Mouse (Mus musculus): ENCODE data around the gene Nr1h3. TPM values are rescaled to one million over a fixed set of nuclear protein-coding genes. Genes with fewer than 3 reads are reported as not detected.
A peak's percentile ranks its signal among the peaks of the same experiment; 100 is the strongest.

Nr1h3 gene
- polyA plus RNA-seq, 1 experiment = 126 TPM

DNA sequence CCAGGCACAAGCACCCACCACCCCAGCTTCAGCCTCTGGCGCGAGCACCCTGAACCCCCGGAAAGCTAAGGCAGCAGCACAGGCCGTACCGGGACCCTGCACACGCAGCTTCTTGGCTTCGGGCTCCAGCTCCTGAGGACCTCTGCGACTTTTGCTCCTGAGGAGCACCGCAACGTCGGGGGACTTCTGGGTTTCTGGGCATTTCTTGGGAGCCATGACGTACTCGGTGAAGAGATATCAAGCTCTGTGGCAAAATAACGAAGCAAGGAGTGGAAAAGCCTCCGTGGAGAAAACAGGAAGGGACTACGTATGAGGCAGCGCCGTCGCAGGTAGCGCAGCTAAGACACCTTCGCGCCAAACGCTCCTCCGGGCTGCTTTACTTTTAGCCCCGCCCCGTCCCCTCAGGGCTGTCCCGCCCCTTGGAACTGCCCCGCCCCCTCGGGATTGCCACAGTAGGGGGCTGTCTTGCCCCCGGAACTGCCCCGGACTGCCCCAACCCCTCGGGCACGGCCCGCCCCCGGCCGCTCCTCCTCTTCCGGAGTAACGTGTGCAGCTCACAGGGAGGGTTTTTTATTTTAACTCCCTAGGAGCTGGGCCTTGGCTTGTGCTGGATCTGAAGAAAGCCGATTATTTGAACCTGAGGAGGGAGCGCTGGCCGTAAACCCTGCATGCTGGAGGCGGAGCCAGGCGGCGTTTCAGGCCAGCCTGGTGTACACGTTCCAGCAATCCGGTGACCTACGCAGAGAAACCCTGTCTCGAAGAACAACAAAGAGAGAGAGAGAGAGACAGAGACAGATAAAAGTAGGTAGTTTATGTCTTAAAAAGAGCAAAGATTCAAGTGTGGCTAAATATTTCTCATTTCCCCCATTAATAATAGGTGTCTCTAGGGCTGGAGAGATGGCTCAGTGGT is 34.2 kb upstream of the Nr1h3 start, which contains the start of gene Ddb2:
Gene Ddb2 (minus strand): TSS at position 382 of the 910 bp plus-strand sequence.
- WGBS = 1% methylated on average over 48 of the region's 48 CpGs
- peak; percentile 64; the same call in 1 of the 2 replicates for TF ChIP-seq POLR2A (IDR thresholded peaks at IDR 0.05; ENCODE audit: low read depth, low read length)
- 0 out of 2 replicates have a peak, but pooled peaks have one; percentile 26 for TF ChIP-seq CTCF (IDR thresholded peaks at IDR 0.05; ENCODE audit: extremely low read depth, insufficient read length, insufficient replicate concordance, low read depth, low read length)
- H3K4me3 ChIP-seq (ENCODE audit: low read depth, low read length) = peak within 1 kb of the TSS; percentile 67
- H3K36me3 ChIP-seq (ENCODE audit: control insufficient read depth, insufficient read depth, low read length) = no peaks in the 10 kb centered on the region
- H3K4me1 ChIP-seq (ENCODE audit: control insufficient read depth, insufficient read depth, insufficient read length, low read length) = no peaks in the 10 kb centered on the region
- no peaks in the 10 kb centered on the region for H3K27me3 ChIP-seq (ENCODE audit: control insufficient read depth, insufficient read depth, low read length)
- peak within 1 kb of the TSS; percentile 69 for H3K27ac ChIP-seq (ENCODE audit: insufficient read depth, low read depth, low read length)

DNA sequence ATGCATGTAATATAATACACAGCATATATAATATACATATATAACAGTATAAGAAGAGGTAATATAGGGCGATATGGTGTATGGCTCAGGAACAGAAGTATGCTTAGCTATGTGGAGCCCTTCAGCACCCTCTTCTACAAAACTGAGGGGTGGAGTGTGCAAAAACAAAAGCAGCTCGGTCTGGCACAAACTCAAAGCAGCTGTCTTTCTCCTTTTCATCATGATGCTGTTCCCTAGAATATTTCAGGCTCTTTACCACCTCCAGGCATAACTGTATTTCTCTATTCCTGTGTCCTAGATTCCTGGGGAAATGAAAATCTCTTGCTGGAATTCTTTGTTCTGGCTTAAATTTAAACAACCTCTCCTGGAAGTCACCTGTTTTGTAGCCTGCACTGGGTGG is 27.1 kb upstream of the Nr1h3 start:
- TF ChIP-seq POLR2A (IDR thresholded peaks at IDR 0.05; ENCODE audit: low read depth, low read length) (no peak), CTCF (IDR thresholded peaks at IDR 0.05; ENCODE audit: extremely low read depth, insufficient read length, insufficient replicate concordance, low read depth, low read length) (no peak)
- 92% methylated on average over 2 of the region's 2 CpGs for WGBS
- Histone ChIP-seq H3K4me1 (ENCODE audit: control insufficient read depth, insufficient read depth, insufficient read length, low read length) (no peaks in the 10 kb centered on the region), H3K4me3 (ENCODE audit: low read depth, low read length) (no peak overlapping the region), H3K27me3 (ENCODE audit: control insufficient read depth, insufficient read depth, low read length) (no peaks in the 10 kb centered on the region), H3K36me3 (ENCODE audit: control insufficient read depth, insufficient read depth, low read length) (peaks cover 3% of the 10 kb centered on the region; the same call in 1 of the 2 replicates), H3K27ac (ENCODE audit: insufficient read depth, low read depth, low read length) (no peak overlapping the region)

DNA sequence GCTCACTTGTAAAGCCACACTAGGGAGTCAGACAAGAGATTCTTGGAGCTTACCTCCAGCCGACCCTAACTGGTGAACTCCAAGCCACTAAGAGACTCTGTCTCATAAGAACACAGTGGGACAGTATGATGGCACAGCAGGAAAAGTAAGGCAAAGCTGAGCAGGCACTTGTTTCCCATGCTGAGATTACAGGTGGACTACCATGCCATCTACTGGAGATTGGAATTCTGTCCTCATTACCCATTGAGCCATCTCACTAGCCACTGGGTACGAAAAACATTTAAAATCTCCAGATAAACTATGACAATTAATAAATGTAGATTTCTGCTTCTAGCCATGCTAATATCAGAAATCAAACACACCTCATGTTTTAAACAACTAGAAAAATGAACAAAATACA is 21.0 kb upstream of the Nr1h3 start:
- Histone ChIP-seq H3K27me3 (ENCODE audit: control insufficient read depth, insufficient read depth, low read length) (no peaks in the 10 kb centered on the region), H3K4me3 (ENCODE audit: low read depth, low read length) (no peak overlapping the region), H3K27ac (ENCODE audit: insufficient read depth, low read depth, low read length) (no peak overlapping the region), H3K4me1 (ENCODE audit: control insufficient read depth, insufficient read depth, insufficient read length, low read length) (no peaks in the 10 kb centered on the region), H3K36me3 (ENCODE audit: control insufficient read depth, insufficient read depth, low read length) (no peaks in the 10 kb centered on the region)
- TF ChIP-seq CTCF (IDR thresholded peaks at IDR 0.05; ENCODE audit: extremely low read depth, insufficient read length, insufficient replicate concordance, low read depth, low read length) = no peak
- no peak for TF ChIP-seq POLR2A (IDR thresholded peaks at IDR 0.05; ENCODE audit: low read depth, low read length)
- WGBS = 94% methylated on average over 2 of the region's 2 CpGs

DNA sequence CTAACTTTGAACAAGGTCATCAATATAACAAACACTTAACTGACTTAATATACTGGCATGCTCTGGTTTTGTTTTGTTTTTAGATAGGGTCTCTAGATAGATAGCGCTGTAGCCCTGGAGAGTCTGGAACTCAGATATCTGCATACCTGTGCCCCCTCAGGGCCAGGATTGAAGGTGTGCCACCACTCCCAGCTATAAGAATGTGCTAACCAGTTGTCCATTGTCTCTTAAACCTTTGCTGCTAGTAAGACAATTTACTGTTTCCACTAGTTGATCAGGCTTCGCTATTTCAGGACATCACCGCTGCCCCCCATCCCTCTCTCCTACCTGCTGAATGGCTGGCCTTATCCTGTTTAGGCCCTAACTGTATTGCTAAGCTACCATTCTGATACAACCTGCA is 17.9 kb upstream of the Nr1h3 start:
- 100% methylated on average over 3 of the region's 3 CpGs for WGBS
- Histone ChIP-seq H3K27me3 (ENCODE audit: control insufficient read depth, insufficient read depth, low read length) (no peaks in the 10 kb centered on the region), H3K4me3 (ENCODE audit: low read depth, low read length) (no peak overlapping the region)

DNA sequence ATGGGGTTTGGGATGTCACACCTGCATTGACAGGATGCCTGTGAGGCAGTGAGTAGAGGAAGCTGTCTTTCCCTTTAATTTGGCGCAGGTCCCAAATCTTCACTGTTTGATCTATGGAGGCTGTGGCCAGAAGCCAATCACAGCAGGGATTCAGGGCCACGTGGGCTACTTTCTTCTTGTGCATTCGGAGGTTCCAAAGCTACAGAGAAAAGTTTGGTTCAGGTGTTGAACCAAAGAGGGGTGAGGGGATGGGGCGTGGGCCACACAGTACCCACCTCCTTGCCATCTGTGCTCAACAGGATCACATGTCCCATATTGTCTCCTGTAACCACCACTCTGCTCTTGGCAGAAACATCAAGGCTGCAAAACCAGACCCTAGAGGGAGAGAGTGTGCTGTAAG is 14.4 kb upstream of the Nr1h3 start:
- H3K4me1 ChIP-seq (ENCODE audit: control insufficient read depth, insufficient read depth, insufficient read length, low read length) = no peaks in the 10 kb centered on the region
- WGBS = 43% methylated on average over 4 of the region's 4 CpGs
- no peaks in the 10 kb centered on the region for H3K27me3 ChIP-seq (ENCODE audit: control insufficient read depth, insufficient read depth, low read length)
- H3K36me3 ChIP-seq (ENCODE audit: control insufficient read depth, insufficient read depth, low read length) = peaks cover 15% of the 10 kb centered on the region
- no peak overlapping the region for H3K27ac ChIP-seq (ENCODE audit: insufficient read depth, low read depth, low read length)
- no peak for TF ChIP-seq CTCF (IDR thresholded peaks at IDR 0.05; ENCODE audit: extremely low read depth, insufficient read length, insufficient replicate concordance, low read depth, low read length)
- TF ChIP-seq POLR2A (IDR thresholded peaks at IDR 0.05; ENCODE audit: low read depth, low read length) = no peak
- H3K4me3 ChIP-seq (ENCODE audit: low read depth, low read length) = no peak overlapping the region

More for the DNA sequence above, 17.9 kb upstream of the Nr1h3 start:
- no peaks in the 10 kb centered on the region for H3K4me1 ChIP-seq (ENCODE audit: control insufficient read depth, insufficient read depth, insufficient read length, low read length)
- no peak overlapping the region for H3K27ac ChIP-seq (ENCODE audit: insufficient read depth, low read depth, low read length)
- TF ChIP-seq POLR2A (IDR thresholded peaks at IDR 0.05; ENCODE audit: low read depth, low read length) (no peak), CTCF (IDR thresholded peaks at IDR 0.05; ENCODE audit: extremely low read depth, insufficient read length, insufficient replicate concordance, low read depth, low read length) (no peak)
- H3K36me3 ChIP-seq (ENCODE audit: control insufficient read depth, insufficient read depth, low read length) = peaks cover 2% of the 10 kb centered on the region; the same call in 1 of the 2 replicates

DNA sequence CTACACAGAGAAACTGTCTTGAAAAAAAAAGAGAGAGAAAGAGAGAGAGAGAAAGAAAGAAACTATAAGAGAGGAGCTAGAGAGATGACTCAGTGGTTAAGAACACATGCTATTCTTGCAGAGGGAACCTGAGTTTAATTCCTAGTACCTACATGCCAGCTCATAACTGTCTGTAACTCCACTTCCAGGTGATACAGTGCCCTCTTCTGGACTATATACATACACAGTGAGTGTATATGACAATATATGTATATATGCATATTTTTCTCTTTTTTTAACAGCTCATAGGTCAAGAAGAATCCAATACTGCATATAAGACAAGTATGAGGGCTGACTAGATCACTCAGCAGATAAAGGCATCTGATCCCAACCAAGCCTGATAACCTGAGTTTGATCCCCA is 10.7 kb upstream of the Nr1h3 start:
- H3K36me3 ChIP-seq (ENCODE audit: control insufficient read depth, insufficient read depth, low read length) = peaks cover 46% of the 10 kb centered on the region

DNA sequence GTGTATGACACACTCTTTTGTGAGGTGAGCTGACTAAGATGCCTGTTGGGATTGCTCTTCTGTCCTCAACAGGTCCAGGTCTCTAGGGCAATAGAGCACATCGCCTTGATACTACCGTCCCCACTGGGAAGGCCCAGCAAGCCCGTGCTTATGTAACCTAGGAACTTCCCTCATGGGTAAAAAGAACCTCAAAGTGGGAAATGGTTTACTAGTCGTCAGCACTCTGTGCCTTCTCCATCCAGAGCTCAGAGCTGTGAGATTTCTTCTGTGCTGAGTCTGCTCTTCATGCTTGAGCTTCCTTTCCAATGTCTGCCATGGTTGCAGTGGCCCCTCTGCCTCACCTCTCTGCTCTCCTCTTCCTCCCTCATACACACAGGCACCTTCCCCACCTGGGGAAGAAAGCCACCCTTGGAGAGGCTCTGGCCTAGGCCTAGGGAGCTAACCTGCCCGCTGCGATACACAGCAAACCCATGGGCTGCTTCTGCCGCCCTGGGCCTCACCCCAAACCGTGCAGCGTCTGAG is 3.7 kb upstream of the Nr1h3 start:
- Histone ChIP-seq H3K27me3 (ENCODE audit: control insufficient read depth, insufficient read depth, low read length) (no peaks in the 10 kb centered on the region), H3K36me3 (ENCODE audit: control insufficient read depth, insufficient read depth, low read length) (peaks cover 51% of the 10 kb centered on the region), H3K4me3 (ENCODE audit: low read depth, low read length) (no peak overlapping the region), H3K4me1 (ENCODE audit: control insufficient read depth, insufficient read depth, insufficient read length, low read length) (peaks cover 5% of the 10 kb centered on the region; the same call in 1 of the 2 replicates), H3K27ac (ENCODE audit: insufficient read depth, low read depth, low read length) (peak overlapping the region; percentile 52; the same call in 1 of the 2 replicates)
- TF ChIP-seq CTCF (IDR thresholded peaks at IDR 0.05; ENCODE audit: extremely low read depth, insufficient read length, insufficient replicate concordance, low read depth, low read length) (no peak), POLR2A (IDR thresholded peaks at IDR 0.05; ENCODE audit: low read depth, low read length) (no peak)
- 90% methylated on average over 9 of the region's 9 CpGs for WGBS

More for the DNA sequence above, 10.7 kb upstream of the Nr1h3 start:
- TF ChIP-seq POLR2A (IDR thresholded peaks at IDR 0.05; ENCODE audit: low read depth, low read length) = no peak
- no peak for TF ChIP-seq CTCF (IDR thresholded peaks at IDR 0.05; ENCODE audit: extremely low read depth, insufficient read length, insufficient replicate concordance, low read depth, low read length)
- no peaks in the 10 kb centered on the region for H3K4me1 ChIP-seq (ENCODE audit: control insufficient read depth, insufficient read depth, insufficient read length, low read length)
- no peak overlapping the region for H3K27ac ChIP-seq (ENCODE audit: insufficient read depth, low read depth, low read length)
- no peaks in the 10 kb centered on the region for H3K27me3 ChIP-seq (ENCODE audit: control insufficient read depth, insufficient read depth, low read length)
- no peak overlapping the region for H3K4me3 ChIP-seq (ENCODE audit: low read depth, low read length)

Measured in small intestine, adult 2 months (tissue).